Mouse (Mus musculus): ENCODE data around the gene Efna2. TPM values are rescaled to one million over a fixed set of nuclear protein-coding genes. Genes with fewer than 3 reads are reported as not detected.
A peak's percentile ranks its signal among the peaks of the same experiment; 100 is the strongest.

Efna2 gene
- polyA plus RNA-seq, 1 experiment: 11.2 TPM

DNA sequence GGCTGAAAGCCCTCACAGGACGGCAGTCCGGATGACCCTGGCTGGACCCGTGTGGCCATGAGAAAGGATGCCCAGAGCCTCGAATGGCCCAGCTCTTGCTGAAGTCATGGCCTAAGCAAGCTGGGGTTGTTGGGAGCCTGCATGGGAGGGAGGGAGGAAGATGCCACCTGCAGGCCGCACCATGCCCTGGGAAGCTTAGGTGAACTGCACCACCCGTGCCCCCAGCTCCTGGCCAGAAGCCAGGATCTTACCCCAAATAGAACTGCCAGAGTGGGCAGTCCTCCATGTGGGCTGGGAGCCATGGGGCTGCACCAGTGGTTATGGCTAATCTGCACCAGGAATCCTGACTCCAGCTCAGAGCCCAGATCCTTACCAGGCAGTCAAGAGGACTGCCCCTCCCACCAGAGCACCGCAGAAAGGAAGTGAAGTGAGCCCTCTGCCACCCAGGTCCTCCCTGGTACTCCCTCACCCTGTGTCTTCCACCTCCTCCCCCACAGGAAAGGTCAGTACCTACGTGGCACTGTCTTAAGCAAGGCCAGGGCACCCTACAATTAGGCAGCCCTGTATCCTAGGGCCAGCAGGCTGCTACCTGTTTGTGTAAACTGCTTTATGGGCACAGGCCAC, 45.9 kb upstream of the Efna2 start:
- H3K27ac ChIP-seq (ENCODE audit: insufficient read depth, low read length): no peak overlapping the region
- H3K27me3 ChIP-seq (ENCODE audit: control insufficient read depth, insufficient read depth, low read length, poor library complexity, severe bottlenecking): no peaks in the 10 kb centered on the region
- no peaks in the 10 kb centered on the region for H3K36me3 ChIP-seq (ENCODE audit: control insufficient read depth, insufficient read depth, low read length, poor library complexity, severe bottlenecking)
- H3K9ac ChIP-seq (ENCODE audit: low read depth, poor library complexity, severe bottlenecking): no peak overlapping the region
- H3K4me1 ChIP-seq (ENCODE audit: control insufficient read depth, insufficient read depth, low read length): no peaks in the 10 kb centered on the region
- no peaks in the 10 kb centered on the region for H3K9me3 ChIP-seq (replicated peaks; ENCODE audit: control insufficient read depth, insufficient read depth, low read length, poor library complexity, severe bottlenecking)
- H3K4me3 ChIP-seq (ENCODE audit: low read depth, low read length): no peak overlapping the region
- TF ChIP-seq CTCF (IDR thresholded peaks at IDR 0.05; ENCODE audit: low read depth, low read length): no peak
- no peak for TF ChIP-seq EP300 (IDR thresholded peaks at IDR 0.05; ENCODE audit: insufficient read depth, low read depth, low read length)
- no peak for TF ChIP-seq POLR2A (IDR thresholded peaks at IDR 0.05; ENCODE audit: insufficient read depth, low read length)

DNA sequence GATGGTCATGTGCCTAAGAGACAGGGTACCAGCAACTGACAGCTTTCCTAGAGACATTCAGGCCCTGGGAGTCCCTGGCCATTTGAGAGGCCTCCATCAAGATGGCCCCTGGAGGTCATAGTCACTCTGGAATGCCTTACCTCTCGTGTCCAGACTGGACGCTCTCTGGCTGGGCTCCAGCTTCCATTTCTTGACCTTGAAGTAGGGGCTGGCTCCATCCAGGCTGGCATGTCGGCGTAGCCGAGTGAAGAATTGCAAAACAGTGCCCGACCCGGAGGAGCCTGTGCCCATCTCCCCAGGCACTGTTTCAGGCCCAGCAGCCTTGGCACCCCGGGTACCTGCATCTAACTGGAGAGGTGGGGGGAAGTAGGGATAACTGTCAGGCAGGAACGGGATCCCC, 44.9 kb upstream of the Efna2 start:
- Histone ChIP-seq H3K27ac (ENCODE audit: insufficient read depth, low read length) (no peak overlapping the region), H3K9me3 (replicated peaks; ENCODE audit: control insufficient read depth, insufficient read depth, low read length, poor library complexity, severe bottlenecking) (no peaks in the 10 kb centered on the region), H3K4me3 (ENCODE audit: low read depth, low read length) (no peak overlapping the region), H3K36me3 (ENCODE audit: control insufficient read depth, insufficient read depth, low read length, poor library complexity, severe bottlenecking) (no peaks in the 10 kb centered on the region), H3K9ac (ENCODE audit: low read depth, poor library complexity, severe bottlenecking) (no peak overlapping the region), H3K4me1 (ENCODE audit: control insufficient read depth, insufficient read depth, low read length) (no peaks in the 10 kb centered on the region), H3K27me3 (ENCODE audit: control insufficient read depth, insufficient read depth, low read length, poor library complexity, severe bottlenecking) (no peaks in the 10 kb centered on the region)
- no peak for TF ChIP-seq EP300 (IDR thresholded peaks at IDR 0.05; ENCODE audit: insufficient read depth, low read depth, low read length)
- TF ChIP-seq POLR2A (IDR thresholded peaks at IDR 0.05; ENCODE audit: insufficient read depth, low read length): no peak
- no peak for TF ChIP-seq CTCF (IDR thresholded peaks at IDR 0.05; ENCODE audit: low read depth, low read length)

DNA sequence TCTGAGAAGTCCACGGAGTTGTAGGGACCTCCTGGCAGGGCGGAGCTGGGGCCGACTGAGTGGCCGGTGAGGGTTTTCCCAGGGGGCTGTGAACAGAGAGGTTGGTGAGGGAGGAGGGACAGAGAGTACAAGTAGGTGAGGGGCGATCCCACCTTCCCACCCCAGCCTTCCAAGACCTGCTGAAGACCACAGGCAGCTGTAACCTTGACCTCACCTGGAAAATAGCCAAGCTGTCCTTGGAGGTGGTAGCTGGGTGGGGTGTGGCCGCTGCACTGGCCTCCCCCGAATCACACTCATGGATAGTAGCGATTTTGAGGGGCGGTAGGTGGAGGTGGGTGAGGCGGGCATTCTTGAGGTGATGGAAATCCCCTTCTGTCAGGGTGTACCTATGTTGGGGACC, 44.1 kb upstream of the Efna2 start:
- Histone ChIP-seq H3K27ac (ENCODE audit: insufficient read depth, low read length) (no peak overlapping the region), H3K27me3 (ENCODE audit: control insufficient read depth, insufficient read depth, low read length, poor library complexity, severe bottlenecking) (no peaks in the 10 kb centered on the region), H3K4me3 (ENCODE audit: low read depth, low read length) (no peak overlapping the region), H3K36me3 (ENCODE audit: control insufficient read depth, insufficient read depth, low read length, poor library complexity, severe bottlenecking) (no peaks in the 10 kb centered on the region), H3K9me3 (replicated peaks; ENCODE audit: control insufficient read depth, insufficient read depth, low read length, poor library complexity, severe bottlenecking) (no peaks in the 10 kb centered on the region), H3K9ac (ENCODE audit: low read depth, poor library complexity, severe bottlenecking) (no peak overlapping the region), H3K4me1 (ENCODE audit: control insufficient read depth, insufficient read depth, low read length) (no peaks in the 10 kb centered on the region)
- TF ChIP-seq CTCF (IDR thresholded peaks at IDR 0.05; ENCODE audit: low read depth, low read length) (no peak), POLR2A (IDR thresholded peaks at IDR 0.05; ENCODE audit: insufficient read depth, low read length) (no peak), EP300 (IDR thresholded peaks at IDR 0.05; ENCODE audit: insufficient read depth, low read depth, low read length) (no peak)

DNA sequence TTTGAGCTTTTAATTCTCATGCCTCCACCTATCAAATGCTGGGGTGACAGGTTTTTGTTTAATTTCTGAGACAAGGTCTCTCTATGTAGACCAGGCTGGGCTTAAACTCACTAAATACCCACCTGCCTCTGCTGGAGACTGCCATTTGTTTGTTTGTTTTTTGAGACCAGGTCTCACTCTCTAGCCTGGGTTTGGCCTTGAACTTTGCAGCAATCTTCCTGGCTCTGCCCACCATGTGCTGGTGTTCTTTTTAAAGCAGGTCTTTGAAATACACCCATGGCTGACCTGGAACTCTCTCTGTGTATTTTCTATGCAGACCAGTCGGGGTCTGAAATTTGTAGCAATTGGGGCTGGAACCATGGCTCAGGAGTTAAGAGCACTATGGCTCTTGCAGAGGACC, 43.6 kb upstream of the Efna2 start:
- no peaks in the 10 kb centered on the region for H3K27me3 ChIP-seq (ENCODE audit: control insufficient read depth, insufficient read depth, low read length, poor library complexity, severe bottlenecking)
- H3K4me3 ChIP-seq (ENCODE audit: low read depth, low read length): no peak overlapping the region
- no peaks in the 10 kb centered on the region for H3K36me3 ChIP-seq (ENCODE audit: control insufficient read depth, insufficient read depth, low read length, poor library complexity, severe bottlenecking)
- H3K27ac ChIP-seq (ENCODE audit: insufficient read depth, low read length): no peak overlapping the region
- no peaks in the 10 kb centered on the region for H3K4me1 ChIP-seq (ENCODE audit: control insufficient read depth, insufficient read depth, low read length)
- TF ChIP-seq POLR2A (IDR thresholded peaks at IDR 0.05; ENCODE audit: insufficient read depth, low read length): no peak
- no peak for TF ChIP-seq CTCF (IDR thresholded peaks at IDR 0.05; ENCODE audit: low read depth, low read length)
- TF ChIP-seq EP300 (IDR thresholded peaks at IDR 0.05; ENCODE audit: insufficient read depth, low read depth, low read length): no peak
- H3K9ac ChIP-seq (ENCODE audit: low read depth, poor library complexity, severe bottlenecking): no peak overlapping the region
- no peaks in the 10 kb centered on the region for H3K9me3 ChIP-seq (replicated peaks; ENCODE audit: control insufficient read depth, insufficient read depth, low read length, poor library complexity, severe bottlenecking)

DNA sequence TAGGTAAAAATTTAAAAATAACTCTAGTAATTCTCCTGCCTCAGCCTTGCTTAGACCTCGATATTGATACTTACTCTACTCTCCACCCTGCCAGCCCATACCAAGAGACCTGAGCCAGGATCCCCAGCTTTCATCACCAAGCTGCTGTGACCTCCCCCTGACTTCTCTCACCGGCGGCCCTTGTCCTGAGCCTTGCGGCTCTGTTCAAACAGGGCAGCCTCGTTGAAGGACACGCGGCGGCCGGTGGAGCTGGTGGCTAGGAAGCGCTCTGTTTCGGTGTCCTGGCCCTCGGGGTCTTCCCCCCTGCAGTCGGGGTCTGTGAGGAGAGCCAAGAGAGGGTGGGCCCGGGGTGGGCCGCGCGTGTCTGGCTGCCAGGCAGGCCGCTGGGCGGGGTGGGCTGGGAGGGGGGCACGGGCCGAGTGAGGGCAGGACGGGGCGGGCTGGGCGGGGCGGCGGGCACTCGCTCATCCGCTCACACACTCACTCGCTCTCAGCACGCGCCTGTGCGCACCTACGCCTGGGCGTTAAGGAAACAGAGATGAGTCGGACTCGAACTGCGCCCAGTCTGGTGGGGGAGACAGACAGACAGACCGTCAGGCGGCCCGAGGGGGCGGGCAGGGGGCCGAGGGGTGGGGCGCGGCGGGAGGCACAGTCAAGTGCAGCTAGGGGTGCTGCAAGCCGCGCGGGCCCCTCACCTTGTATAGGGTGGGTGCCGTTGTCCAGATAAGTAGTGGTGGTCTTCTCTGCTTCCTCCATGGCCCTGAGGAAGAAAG, 42.9 kb upstream of the Efna2 start:
- Histone ChIP-seq H3K27me3 (ENCODE audit: control insufficient read depth, insufficient read depth, low read length, poor library complexity, severe bottlenecking) (no peaks in the 10 kb centered on the region), H3K36me3 (ENCODE audit: control insufficient read depth, insufficient read depth, low read length, poor library complexity, severe bottlenecking) (no peaks in the 10 kb centered on the region)

More for the DNA sequence above, 42.9 kb upstream of the Efna2 start:
- peak overlapping the region; percentile 27 for H3K9ac ChIP-seq (ENCODE audit: low read depth, poor library complexity, severe bottlenecking)
- H3K27ac ChIP-seq (ENCODE audit: insufficient read depth, low read length): no peak overlapping the region
- H3K4me3 ChIP-seq (ENCODE audit: low read depth, low read length): peak overlapping the region; percentile 72
- H3K9me3 ChIP-seq (replicated peaks; ENCODE audit: control insufficient read depth, insufficient read depth, low read length, poor library complexity, severe bottlenecking): no peaks in the 10 kb centered on the region
- no peaks in the 10 kb centered on the region for H3K4me1 ChIP-seq (ENCODE audit: control insufficient read depth, insufficient read depth, low read length)
- no peak for TF ChIP-seq POLR2A (IDR thresholded peaks at IDR 0.05; ENCODE audit: insufficient read depth, low read length)
- no peak for TF ChIP-seq CTCF (IDR thresholded peaks at IDR 0.05; ENCODE audit: low read depth, low read length)
- no peak for TF ChIP-seq EP300 (IDR thresholded peaks at IDR 0.05; ENCODE audit: insufficient read depth, low read depth, low read length)

Measured in ES-Bruce4 (cell line).